Mouse (Mus musculus) induced T-regulatory cell, adult 2 months (primary cell): ENCODE data around the gene Frmd8.
A peak's percentile ranks its signal among the peaks of the same experiment; 100 is the strongest.

Experiments used
- DNase-seq: peaks from one replicate; pipeline ENCODE4 v3.0.0-alpha.2; 2012; ENCODE audit warnings: low read depth

Gene Frmd8

GRCm38 (mm10) chr19:5874969-5875480 lies at the start of gene Frmd8:
Gene Frmd8, minus strand, starts transcription at chr19:5875274.
- DNase-seq, result peak; percentile 98

DNA sequence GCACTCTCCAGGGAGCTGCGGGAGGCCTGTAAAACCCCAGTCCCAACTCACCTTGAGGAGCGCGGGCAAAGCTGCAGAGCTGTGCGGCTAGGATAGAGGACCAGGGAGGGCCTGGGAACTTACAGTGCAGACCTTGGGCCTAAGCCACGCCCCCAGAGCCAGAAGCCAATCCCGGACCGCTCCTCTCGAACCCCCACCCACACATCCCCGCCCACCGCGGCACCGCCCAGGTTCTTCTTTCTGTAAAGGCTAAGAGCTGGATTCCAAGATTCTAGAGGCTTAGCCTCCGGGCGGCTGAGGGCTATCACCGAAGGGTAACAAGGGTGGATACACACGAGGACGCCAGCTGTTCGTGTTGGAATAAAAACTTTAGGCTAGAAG lies 49.6 kb upstream of the Frmd8 start, which contains the start of gene Cdc42ep2:
Gene Cdc42ep2 (minus strand): TSS at position 104 of the 381 bp plus-strand sequence.
- DNase-seq, result peak; percentile 96

- DNase-seq, result peak; percentile 91
Measured at GRCm38 (mm10) chr19:5923990-5924712, 49.1 kb upstream of the Frmd8 start.

DNA sequence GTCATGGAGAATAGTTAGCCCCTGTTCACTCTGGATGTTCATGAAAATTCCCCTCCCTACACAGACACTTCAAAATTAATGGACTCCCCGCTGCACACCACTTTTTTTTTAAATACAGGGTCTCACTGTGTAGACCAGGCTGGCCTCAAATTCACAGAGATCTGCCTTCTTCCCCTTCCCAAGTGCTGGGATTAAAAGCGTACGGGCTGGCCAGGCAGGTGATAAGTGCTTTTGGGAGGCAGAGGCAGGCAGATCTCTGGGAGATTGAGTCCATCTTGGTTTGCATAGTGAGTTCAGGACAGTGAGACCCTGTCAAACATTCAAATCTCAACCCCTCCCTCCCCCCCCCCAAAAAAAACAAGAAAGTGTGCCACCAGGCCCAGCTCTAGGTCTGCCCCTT lies 47.9 kb upstream of the Frmd8 start:
- DNase-seq, result no peak

GRCm38 (mm10) chr19:5922119-5922942 lies 47.3 kb upstream of the Frmd8 start:
- DNase-seq, result no peak

GRCm38 (mm10) chr19:5921715-5922114 lies 46.6 kb upstream of the Frmd8 start:
- DNase-seq, result no peak

- DNase-seq, result no peak
Measured at GRCm38 (mm10) chr19:5913007-5913719, 38.1 kb upstream of the Frmd8 start, which contains the start of gene Dpf2. Gene Dpf2, minus strand, starts transcription at chr19:5913010.

DNA sequence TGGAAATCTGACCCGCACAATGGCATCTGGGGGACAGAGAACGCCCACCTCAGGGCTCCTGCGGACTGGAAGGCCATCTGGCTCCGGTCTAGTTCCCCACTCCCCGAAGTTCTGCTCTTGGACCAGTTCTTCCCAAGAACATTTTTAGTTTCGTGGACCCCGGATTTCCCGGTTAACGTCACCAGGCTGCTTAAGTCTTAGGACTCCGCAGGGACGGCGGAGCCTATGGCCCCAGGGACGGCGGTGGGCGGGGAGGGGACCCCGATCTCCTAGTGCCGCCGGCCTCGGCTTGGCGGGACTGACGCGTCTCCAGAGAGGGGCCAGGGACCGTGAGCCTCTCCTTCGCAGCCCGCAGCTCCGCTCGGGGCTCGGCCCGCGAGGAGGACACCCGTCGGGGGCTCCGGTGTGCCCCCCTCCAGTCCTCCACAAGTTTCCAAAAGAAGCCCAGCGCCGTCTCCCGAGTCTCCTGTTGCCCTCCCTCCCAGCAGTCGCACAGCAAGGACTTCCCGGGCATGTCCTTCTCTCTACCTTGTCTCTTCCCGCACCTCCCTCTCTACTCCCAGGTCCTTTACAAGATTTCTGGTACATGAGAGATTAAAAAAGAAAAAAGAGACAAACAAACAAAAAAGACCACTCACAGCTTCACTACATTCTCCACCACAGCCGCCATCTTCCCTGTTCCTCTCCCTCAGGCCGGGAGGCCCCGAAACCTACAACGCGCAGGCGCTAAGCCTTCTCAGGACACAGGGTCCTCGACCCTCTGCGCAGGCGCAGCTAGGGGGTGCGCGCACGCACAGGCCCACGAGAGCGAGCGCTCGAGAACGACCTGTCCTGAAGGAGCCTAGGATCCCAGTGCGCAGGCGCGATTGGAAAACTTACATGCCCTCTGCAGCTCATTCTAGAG lies 37.3 kb upstream of the Frmd8 start:
- peak; percentile 100 for DNase-seq

GRCm38 (mm10) chr19:5911430-5912102 lies 36.5 kb upstream of the Frmd8 start:
- DNase-seq, result peak; percentile 48

DNA sequence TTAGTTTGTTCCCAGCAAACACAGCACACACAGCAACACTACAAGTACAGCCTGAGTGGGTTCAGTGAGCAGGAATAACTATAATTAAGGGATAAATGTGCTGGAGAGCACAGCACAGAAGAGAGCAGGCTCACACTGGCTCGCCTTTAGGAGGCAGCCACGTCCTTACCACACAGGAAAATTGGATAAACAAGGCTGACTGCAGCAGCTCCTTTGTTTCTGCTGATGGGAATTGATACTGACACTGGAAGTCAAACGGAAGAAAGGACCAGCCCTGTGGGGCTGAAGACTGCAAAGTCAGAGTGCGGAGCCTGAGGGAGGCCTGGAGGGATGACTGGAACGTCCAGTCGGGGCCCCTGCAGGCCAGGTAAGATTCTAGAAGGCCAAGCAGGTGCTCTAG lies 35.1 kb upstream of the Frmd8 start:
- no peak for DNase-seq

DNA sequence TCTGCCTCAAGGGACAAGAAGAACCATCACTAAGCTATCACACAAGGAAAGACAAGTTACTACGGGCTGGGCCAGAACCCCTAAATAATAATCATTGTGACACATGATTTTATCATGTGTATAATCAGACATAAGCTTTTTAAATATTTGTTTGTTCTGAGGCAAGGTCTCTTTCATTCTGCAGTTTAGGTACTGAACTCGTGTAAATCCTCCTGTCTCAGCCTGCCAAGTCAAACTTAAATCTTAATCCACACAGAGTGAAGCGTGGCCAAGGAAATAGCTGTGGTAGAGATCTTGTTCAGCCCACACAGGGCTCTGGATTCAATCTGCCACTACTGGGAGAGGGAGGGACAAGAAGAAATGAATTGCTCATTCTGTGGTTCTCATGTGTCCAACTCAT lies 32.2 kb upstream of the Frmd8 start:
- DNase-seq, result no peak

GRCm38 (mm10) chr19:5894002-5894678 lies 19.1 kb upstream of the Frmd8 start, which contains the start of gene Tigd3:
Gene Tigd3, minus strand, starts transcription at chr19:5894149.
- peak; percentile 96 for DNase-seq

GRCm38 (mm10) chr19:5893282-5894001 lies 18.4 kb upstream of the Frmd8 start:
- peak; percentile 44 for DNase-seq

GRCm38 (mm10) chr19:5892735-5893134 lies 17.7 kb upstream of the Frmd8 start:
- no peak for DNase-seq

DNA sequence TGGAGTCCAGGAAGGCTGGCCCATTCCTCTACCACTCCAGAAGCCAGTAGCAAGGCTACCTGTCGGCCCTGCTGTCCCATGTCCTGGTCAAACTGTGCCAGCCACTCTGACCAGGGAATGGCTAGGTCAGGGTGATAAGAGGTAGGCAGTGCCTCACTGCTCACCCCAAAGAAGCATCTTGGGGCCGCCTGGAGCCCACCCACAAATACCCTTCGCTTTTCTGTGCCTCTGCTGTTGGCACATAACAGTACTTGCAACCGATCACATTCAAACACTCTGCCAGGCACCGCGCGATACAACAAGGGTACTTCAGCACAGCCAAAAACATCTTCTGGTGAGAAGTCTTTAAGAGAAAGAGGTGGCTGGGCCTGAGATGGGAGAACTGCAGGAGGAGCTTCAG lies 17.2 kb upstream of the Frmd8 start:
- no peak for DNase-seq

DNA sequence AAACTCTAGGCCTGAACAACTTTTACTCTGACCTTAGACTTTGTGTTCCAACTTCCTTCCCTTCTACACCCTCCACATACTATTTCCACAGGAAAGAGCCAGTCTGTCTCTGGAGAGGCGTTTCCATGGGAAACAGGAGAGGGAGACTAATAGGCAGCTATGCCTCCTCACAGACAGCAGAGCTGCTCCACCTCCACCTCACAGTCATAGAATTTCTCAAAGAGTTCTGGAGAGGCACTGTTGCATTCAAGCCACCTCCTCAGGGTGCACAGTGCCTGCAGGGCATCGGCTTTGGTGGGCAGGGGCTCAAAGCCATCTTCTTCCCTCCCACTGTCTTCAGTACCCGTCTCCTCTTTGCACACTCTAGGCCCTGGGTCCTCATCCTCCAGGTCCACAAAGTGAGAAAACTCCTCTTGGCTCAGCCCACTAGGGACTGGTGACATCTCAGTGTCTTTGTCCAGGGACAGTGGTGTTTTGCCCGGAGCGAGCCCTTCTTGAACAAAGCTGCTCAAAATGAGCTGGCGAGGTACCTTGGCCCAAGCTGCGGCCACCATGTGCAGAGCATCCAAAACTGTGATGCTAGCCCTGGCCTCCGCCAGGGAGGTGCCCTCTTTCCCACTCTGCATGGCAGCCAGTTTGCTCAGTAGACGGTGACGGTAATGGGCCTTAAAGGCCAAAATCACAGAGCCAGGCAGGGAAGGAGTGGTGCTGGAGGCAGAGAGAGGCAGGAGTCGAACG lies 16.6 kb upstream of the Frmd8 start:
- no peak for DNase-seq

GRCm38 (mm10) chr19:5889211-5889610 lies 14.1 kb upstream of the Frmd8 start:
- DNase-seq, result no peak

GRCm38 (mm10) chr19:5887234-5887815 lies 12.3 kb upstream of the Frmd8 start:
- DNase-seq, result no peak
